Mouse (Mus musculus) layer of hippocampus, postnatal 10 days (tissue): ENCODE results near the gene Xcr1. TPM values are rescaled to one million over a fixed set of nuclear protein-coding genes. Genes with fewer than 3 reads are reported as not detected.
A peak's percentile ranks its signal among the peaks of the same experiment; 100 is the strongest.

Experiments used
- DNase-seq, 2 experiments: peaks; one replicate each; pipeline ENCODE4 v3.0.0; 2021; ENCODE audit warnings: low spot score in 2 of 2
- long read RNA-seq: library from polyadenylated mRNA; stranded (forward); transcript quantifications from one replicate; pipeline ENCODE4 v2.0.0, GENCODE M21; 2023
- total RNA-seq, 2 experiments: library from RNA; stranded (reverse); gene quantifications; 2 replicates each; pipeline ENCODE4 v1.2.3; 2021

Gene Xcr1
- total RNA-seq: not detected
- long read RNA-seq: 0 reads

DNA sequence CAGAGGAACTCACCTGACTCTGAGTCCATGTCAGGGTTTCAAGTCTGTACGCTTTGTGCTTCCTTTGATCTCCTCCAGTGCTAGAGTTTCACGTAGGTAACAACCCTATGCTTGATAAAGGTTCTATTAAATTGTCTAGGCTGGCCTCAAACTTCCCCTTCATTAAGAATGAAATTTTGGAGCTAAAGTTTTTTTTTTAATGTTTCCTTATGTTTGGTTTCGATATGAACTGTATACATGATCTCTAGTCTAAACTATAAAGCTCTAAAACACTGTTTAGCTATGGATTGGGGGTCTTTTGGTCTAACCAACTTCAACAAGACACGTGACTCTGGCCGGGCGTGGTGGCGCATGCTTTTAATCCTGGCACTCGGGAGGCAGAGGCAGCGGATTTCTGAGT lies at the start of gene Xcr1:
Xcr1 (minus strand) TSS at position 101 of the 400 bp plus-strand sequence.
- no peak for DNase-seq

DNA sequence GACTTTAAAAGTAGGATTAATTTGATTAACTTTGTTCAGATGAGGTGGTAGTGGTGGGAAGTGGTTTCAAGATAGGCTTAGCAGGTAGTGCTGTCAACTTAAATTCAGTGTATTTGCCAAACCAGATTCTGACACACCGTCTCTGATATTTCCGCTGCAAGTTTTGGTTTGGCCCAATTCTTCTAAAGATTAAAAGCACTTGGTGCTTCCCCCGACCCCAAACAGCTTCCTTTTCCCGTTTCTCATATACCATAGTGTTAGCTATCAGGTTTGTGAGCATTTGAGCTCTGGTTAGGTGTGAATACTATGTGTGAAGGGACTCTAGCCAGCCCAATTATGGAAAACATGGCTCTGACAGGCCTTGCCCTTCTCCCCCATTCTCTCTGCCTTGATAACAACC lies 10.2 kb upstream of the Xcr1 start:
- DNase-seq: no peak

DNA sequence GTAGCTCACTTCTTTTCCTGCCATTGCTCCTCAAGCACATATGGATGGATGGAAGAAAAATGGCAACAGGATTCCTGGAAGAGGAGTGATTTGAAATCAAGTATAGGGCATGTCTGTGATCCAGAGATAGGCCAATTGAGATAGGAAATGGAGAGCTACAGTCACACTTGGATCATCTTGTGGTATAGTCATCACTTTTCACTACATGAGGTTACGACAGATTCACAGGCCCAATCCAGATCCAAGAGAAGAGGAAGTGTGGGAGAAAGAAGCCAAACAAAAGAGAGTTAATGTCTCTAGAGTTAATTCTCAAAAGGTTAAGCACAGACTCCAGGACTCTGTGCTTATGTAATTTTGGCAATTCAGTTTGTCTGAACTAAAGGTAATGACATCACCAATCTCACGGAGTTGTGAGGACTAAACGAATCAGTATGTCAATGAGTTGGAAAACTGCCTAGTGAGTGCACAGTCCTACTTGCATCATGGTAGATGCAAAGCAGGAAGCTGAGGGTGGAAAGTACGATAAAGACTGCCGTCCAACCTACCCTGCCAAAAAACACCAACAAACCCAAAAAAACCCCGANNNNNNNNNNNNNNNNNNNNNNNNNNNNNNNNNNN lies 7.4 kb upstream of the Xcr1 start:
- no peak for DNase-seq

DNA sequence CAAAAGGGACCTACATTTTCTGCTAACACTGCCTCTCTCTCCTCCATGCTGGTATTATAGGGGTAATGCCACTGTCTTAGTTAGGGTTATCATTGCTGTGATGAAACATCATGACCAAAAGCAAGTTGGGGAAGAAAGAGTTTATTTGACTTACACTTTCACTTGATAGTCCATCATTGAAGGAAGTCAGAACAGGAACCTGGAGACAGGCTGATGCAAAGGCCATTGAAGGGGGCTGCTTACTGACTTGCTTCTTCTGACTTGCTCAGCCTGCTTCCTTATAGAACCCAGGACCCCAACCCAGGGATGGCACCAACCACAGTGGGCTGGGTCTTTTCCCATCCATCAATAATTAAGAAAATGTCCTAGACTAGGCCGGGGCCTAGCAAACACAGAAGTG lies 1.8 kb upstream of the Xcr1 start:
- no peak for DNase-seq

GRCm38 (mm10) chr9:123862895-123863616 lies 1.2 kb upstream of the Xcr1 start:
- DNase-seq: no peak

GRCm38 (mm10) chr9:123856836-123857235 lies 5.0 kb downstream of the Xcr1 start:
- DNase-seq: no peak

GRCm38 (mm10) chr9:123852449-123853390 lies 9.1 kb downstream of the Xcr1 start:
- peak in 1 of 2 experiments; percentile 16 for DNase-seq

DNA sequence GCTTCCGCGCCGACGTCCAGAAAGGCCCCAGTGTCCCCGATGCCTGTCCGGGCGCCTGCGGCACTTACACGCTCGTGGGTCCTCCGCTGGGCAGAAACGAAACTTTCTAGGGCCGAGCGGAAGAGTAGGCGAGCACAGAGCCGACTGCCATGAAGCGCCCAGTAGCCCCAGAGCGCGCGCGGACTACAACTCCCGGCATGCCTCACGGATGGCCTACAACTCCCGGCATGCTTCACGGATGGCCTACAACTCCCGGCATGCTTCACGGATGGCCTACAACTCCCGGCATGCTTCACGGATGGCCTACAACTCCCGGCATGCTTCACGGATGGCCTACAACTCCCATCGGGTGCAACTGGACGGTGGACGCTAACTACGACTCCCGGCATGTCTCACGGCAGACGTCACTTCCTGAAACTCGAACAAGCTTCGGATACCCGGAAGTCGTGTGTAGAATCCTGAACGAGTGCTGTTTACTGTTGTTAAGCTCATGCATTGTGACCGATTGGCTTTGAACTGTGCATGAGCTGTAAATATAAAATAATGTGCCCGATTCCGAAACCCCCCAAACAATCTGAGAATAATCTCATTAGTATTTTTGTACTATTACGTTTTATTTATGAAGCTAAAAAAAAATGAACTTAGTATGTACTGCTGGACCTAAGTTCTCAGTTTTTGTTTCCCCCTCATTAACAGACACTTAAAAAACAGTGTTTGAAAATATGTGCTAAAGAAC lies 9.9 kb downstream of the Xcr1 start, which contains the start of gene Fyco1:
Fyco1 (minus strand) TSS at position 187 of the 736 bp plus-strand sequence.
- DNase-seq: peak; percentile 93 to 95

DNA sequence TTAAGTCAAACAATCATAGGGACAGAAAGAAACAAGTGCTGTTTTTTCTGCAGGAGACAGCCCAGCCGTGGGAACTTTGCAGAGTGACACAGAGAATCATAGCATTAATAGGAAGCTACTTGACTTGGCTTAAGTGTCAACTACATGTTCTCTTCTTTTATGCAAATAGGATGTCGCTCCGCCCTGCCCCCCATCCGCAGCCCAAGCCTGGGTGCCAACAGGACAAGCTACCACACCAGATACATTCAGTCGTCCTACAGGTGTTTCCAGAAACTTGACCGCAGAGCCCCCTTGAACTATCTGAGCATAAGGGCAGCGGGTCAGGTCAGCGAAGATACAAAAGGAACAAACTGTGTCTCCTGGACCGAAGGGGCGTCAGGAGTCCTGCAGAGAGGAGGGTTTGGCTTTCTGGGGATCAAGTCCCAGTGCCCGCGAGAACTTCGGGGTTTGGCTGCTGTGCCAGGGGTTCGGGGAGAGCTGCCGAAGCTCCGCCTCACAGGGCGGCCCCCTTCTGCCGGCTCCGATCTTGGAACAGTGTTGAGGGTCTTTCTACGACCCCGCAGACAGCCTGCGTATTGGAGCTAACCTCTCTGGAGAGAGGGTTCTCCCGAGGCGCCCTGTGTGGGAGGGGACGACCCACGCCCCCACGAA lies 10.6 kb downstream of the Xcr1 start:
- DNase-seq: no peak

- DNase-seq: peak; percentile 23 to 38
These were observed 11.1 kb downstream of the Xcr1 start for GRCm38 (mm10) chr9:123850705-123851061.

- DNase-seq: peak in 1 of 2 experiments; percentile 16
These were observed 11.7 kb downstream of the Xcr1 start for GRCm38 (mm10) chr9:123849976-123850695.

DNA sequence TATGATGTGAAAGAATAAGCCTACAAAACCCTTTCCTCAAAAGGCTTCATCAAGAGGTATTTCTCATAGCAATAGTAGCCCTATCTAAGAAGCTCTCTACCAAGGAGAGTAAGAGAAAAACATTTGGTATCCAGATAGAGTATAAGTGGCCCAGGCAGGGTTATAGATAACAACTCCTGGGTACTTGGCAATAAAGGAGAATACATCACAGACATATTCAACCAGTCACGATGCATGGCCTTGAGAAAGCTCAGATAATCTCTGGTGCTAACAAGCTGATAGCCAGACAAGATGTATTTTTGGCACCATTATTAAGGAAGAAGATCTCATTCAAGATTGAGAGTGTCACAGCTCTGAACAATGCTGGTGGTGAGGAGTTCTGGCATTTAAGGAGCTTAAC lies 15.3 kb downstream of the Xcr1 start:
- DNase-seq: no peak

DNA sequence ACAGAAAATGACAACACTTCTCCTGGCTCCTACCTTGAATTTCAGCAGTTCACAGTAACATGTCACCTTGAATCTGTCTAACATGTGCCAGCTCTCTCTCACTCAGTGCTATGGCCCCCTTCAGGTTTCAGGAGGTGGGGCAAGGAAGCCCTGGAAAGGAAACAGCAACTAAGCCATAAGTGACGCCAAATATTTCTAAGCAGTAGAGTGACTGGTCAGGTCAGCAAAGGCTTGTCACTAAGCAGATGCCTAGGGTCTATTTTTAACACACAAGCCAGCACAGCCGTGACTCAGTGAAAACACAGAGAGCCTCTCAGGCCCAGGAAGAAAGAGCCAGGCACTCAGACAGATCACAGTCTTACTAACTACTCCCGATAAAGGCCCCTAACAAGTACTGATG lies 16.7 kb downstream of the Xcr1 start:
- no peak for DNase-seq

GRCm38 (mm10) chr9:123844468-123844867 lies 17.4 kb downstream of the Xcr1 start:
- no peak for DNase-seq

DNA sequence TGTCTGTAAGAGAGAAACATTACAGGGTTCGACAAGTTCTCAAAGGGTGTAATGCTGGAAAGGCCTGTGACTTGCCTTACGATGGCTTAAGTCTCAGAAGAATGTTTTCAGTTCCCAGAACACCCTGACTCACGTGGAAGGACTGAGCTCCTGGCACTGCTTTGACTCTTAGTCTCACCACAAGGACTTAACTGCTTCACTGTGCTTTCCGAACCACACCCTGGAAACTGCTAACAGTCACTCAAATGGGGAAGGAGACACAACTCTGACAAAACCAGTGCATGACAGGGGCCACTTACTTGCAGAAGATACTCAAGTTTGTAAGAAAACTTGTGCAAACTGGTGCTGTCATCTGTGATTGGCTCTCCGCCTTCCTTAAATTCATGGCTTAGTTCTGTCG lies 21.6 kb downstream of the Xcr1 start:
- DNase-seq: no peak

GRCm38 (mm10) chr9:123835851-123836250 lies 26.0 kb downstream of the Xcr1 start:
- DNase-seq: no peak

DNA sequence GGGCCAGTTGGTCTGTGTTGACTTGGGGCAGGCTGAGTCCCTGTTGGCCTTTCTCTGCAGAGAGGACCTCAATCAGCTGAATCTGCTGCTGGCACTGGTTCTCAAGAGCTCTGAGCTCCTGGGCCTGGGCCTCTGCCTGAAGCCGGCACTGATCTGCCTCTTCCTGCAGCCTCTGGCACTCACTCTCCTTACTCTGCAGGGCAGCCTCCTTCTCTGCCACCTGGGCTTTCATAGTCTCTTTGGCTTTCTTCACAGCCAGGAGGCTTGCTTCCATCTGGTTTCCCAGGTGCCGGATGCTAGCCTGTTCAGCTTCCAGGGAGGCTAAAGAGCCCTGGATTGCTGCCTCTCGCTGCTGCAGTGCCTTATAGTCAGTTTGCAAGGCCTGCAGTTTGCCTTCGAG lies 32.9 kb downstream of the Xcr1 start:
- DNase-seq: no peak

- no peak for DNase-seq
These were observed 35.2 kb downstream of the Xcr1 start for GRCm38 (mm10) chr9:123826631-123827030.

GRCm38 (mm10) chr9:123818601-123819000 lies 43.2 kb downstream of the Xcr1 start:
- DNase-seq: no peak

- no peak for DNase-seq
These were observed 45.8 kb downstream of the Xcr1 start for GRCm38 (mm10) chr9:123815996-123816395.
